Mouse (Mus musculus): ENCODE results near the gene Fam53b. TPM values are rescaled to one million over a fixed set of nuclear protein-coding genes. Genes with fewer than 3 reads are reported as not detected.

Gene Fam53b
- total RNA-seq, 4 experiments from 2014 or later, result 57.0 to 68.5 (median 63.4) TPM

GRCm38 (mm10) chr7:132811716-132812618, 1.7 kb downstream of the Fam53b start:
- DNase-seq (ENCODE audit: low spot score in 2 of 2), result no peak

- peak; percentile 82 to 86 for DNase-seq (ENCODE audit: low spot score in 2 of 2)
Observed at GRCm38 (mm10) chr7:132810879-132811278, 2.8 kb downstream of the Fam53b start.

- DNase-seq (ENCODE audit: low spot score in 2 of 2), result peak; percentile 59 to 77
Observed at GRCm38 (mm10) chr7:132810368-132810767, 3.3 kb downstream of the Fam53b start.

- no peak for DNase-seq (ENCODE audit: low spot score in 2 of 2)
Observed at GRCm38 (mm10) chr7:132809721-132810120, 4.0 kb downstream of the Fam53b start.

- no peak for DNase-seq (ENCODE audit: low spot score in 2 of 2)
Observed at GRCm38 (mm10) chr7:132808841-132809682, 4.6 kb downstream of the Fam53b start.

- DNase-seq (ENCODE audit: low spot score in 2 of 2), result no peak
Observed at GRCm38 (mm10) chr7:132808051-132808796, 5.5 kb downstream of the Fam53b start.

GRCm38 (mm10) chr7:132806926-132807857, 6.5 kb downstream of the Fam53b start:
- DNase-seq (ENCODE audit: low spot score in 2 of 2), result peak in 1 of 2 experiments; percentile 71

- DNase-seq (ENCODE audit: low spot score in 2 of 2), result no peak
Observed at GRCm38 (mm10) chr7:132806286-132806685, 7.4 kb downstream of the Fam53b start.

GRCm38 (mm10) chr7:132804951-132805350, 8.7 kb downstream of the Fam53b start:
- DNase-seq (ENCODE audit: low spot score in 2 of 2), result no peak

GRCm38 (mm10) chr7:132804461-132804860, 9.2 kb downstream of the Fam53b start:
- DNase-seq (ENCODE audit: low spot score in 2 of 2), result no peak

- no peak for DNase-seq (ENCODE audit: low spot score in 2 of 2)
Observed at GRCm38 (mm10) chr7:132803962-132804361, 9.7 kb downstream of the Fam53b start.

GRCm38 (mm10) chr7:132803336-132803735, 10.3 kb downstream of the Fam53b start:
- DNase-seq (ENCODE audit: low spot score in 2 of 2), result no peak

GRCm38 (mm10) chr7:132802691-132803090, 11.0 kb downstream of the Fam53b start:
- peak in 1 of 2 experiments; percentile 8 for DNase-seq (ENCODE audit: low spot score in 2 of 2)

- DNase-seq (ENCODE audit: low spot score in 2 of 2), result peak in 1 of 2 experiments; percentile 3
Observed at GRCm38 (mm10) chr7:132802066-132802465, 11.6 kb downstream of the Fam53b start.

GRCm38 (mm10) chr7:132801509-132801908, 12.2 kb downstream of the Fam53b start:
- no peak for DNase-seq (ENCODE audit: low spot score in 2 of 2)

GRCm38 (mm10) chr7:132800868-132801267, 12.8 kb downstream of the Fam53b start:
- no peak for DNase-seq (ENCODE audit: low spot score in 2 of 2)

- no peak for DNase-seq (ENCODE audit: low spot score in 2 of 2)
Observed at GRCm38 (mm10) chr7:132799119-132800016, 14.3 kb downstream of the Fam53b start.

- no peak for DNase-seq (ENCODE audit: low spot score in 2 of 2)
Observed at GRCm38 (mm10) chr7:132795141-132795540, 18.5 kb downstream of the Fam53b start.

GRCm38 (mm10) chr7:132793467-132793866, 20.2 kb downstream of the Fam53b start:
- peak in 1 of 2 experiments; percentile 65 for DNase-seq (ENCODE audit: low spot score in 2 of 2)
